Comparison of ENCODE assay signal across 16 mouse cellular contexts in genomic region chr16:94079856-94080555, GRCm38 (mm10). TPM values are rescaled to one million over a fixed set of nuclear protein-coding genes. Genes with fewer than 3 reads are reported as not detected.
DNase-seq lines count a peak whose midpoint lies in the region; ATAC-seq lines count a peak whose summit lies in the region.
"Had no signal": no experiment of that assay in that cellular context is flagged by ENCODE, and none has a peak within 500 bp of the region (broad histone marks: within the 10 kb centered on the region; RNA-seq: fewer than 3 reads in every experiment).

No protein-coding gene starts in this region.

- H3K4me2 ChIP-seq in embryonic facial prominence, embryonic 14.5 days (ENCODE audit: low read depth, low read length): no peak overlapping the region
- H3K4me2 ChIP-seq: hindbrain, embryonic 13.5 days; intestine, embryonic 15.5 days had no signal

- H3K4me3 ChIP-seq in embryonic facial prominence, embryonic 14.5 days (ENCODE audit: low read depth, low read length): no peak overlapping the region
- H3K4me3 ChIP-seq in heart, embryonic 10.5 days: no peak overlapping the region
- H3K4me3 ChIP-seq: hindbrain, embryonic 13.5 days; intestine, embryonic 15.5 days had no signal

- peaks cover 96% of the 10 kb centered on the region for H3K27me3 ChIP-seq in embryonic facial prominence, embryonic 14.5 days (replicated peaks; ENCODE audit: control insufficient read depth, insufficient read depth, low read length)
- peaks cover 100% of the 10 kb centered on the region for H3K27me3 ChIP-seq in heart, embryonic 10.5 days (ENCODE audit: insufficient read depth, poor library complexity, severe bottlenecking)

- no peaks in the 10 kb centered on the region for H3K9me3 ChIP-seq in embryonic facial prominence, embryonic 14.5 days (ENCODE audit: control insufficient read depth, low read length)
- no peaks in the 10 kb centered on the region for H3K9me3 ChIP-seq in heart, embryonic 10.5 days
- H3K9me3 ChIP-seq: embryonic facial prominence, embryonic 13.5 days; hindbrain, embryonic 13.5 days; intestine, embryonic 15.5 days; midbrain, embryonic 12.5 days had no signal

- no peaks in the 10 kb centered on the region for H3K36me3 ChIP-seq in embryonic facial prominence, embryonic 14.5 days (ENCODE audit: control insufficient read depth, insufficient read depth, low read length)
- no peaks in the 10 kb centered on the region for H3K36me3 ChIP-seq in heart, embryonic 10.5 days
- H3K36me3 ChIP-seq: embryonic facial prominence, embryonic 13.5 days; hindbrain, embryonic 13.5 days; intestine, embryonic 15.5 days; midbrain, embryonic 12.5 days had no signal

- H3K4me1 ChIP-seq in embryonic facial prominence, embryonic 14.5 days (ENCODE audit: control insufficient read depth, insufficient read depth, low read length): peaks cover 4% of the 10 kb centered on the region; the same call in 1 of the 2 replicates
- peaks cover 22% of the 10 kb centered on the region for H3K4me1 ChIP-seq in heart, embryonic 10.5 days

- 3% methylated on average over 13 of the region's 13 CpGs for WGBS in embryonic facial prominence, embryonic 14.5 days
- WGBS in heart, embryonic 10.5 days: 2% methylated on average over 13 of the region's 13 CpGs

- no peak for ATAC-seq in embryonic facial prominence, embryonic 14.5 days (ENCODE audit: low read depth)
- ATAC-seq: forebrain, embryonic 14.5 days; intestine, embryonic 15.5 days had no signal

- no peak overlapping the region for H3K9ac ChIP-seq in embryonic facial prominence, embryonic 14.5 days (ENCODE audit: low read depth, low read length)
- H3K9ac ChIP-seq: embryonic facial prominence, embryonic 13.5 days; hindbrain, embryonic 13.5 days; intestine, embryonic 15.5 days; midbrain, embryonic 12.5 days had no signal

- H3K27ac ChIP-seq in embryonic facial prominence, embryonic 14.5 days (replicated peaks; ENCODE audit: low read depth, low read length): no peak overlapping the region
- no peak overlapping the region for H3K27ac ChIP-seq in heart, embryonic 10.5 days
- H3K27ac ChIP-seq: embryonic facial prominence, embryonic 13.5 days; hindbrain, embryonic 13.5 days; intestine, embryonic 15.5 days; midbrain, embryonic 12.5 days had no signal

- peak; percentile 20 for DNase-seq in kidney, postnatal 10 days
- no peak for DNase-seq in kidney, adult 11 months
- DNase-seq in embryo, embryonic 9.5 days (ENCODE audit: extremely low spot score): peak; percentile 39
- DNase-seq in embryonic facial prominence, embryonic 14.5 days (ENCODE audit: low spot score): peak; percentile 58
- DNase-seq in retina, embryonic 14.5 days (ENCODE audit: low spot score): peak; percentile 49
- DNase-seq in heart, embryonic 10.5 days (ENCODE audit: low spot score): no peak
- DNase-seq in adrenal gland, adult (ENCODE audit: inconsistent age in 2 of 2, low spot score in 1 of 2): no peak
- DNase-seq: lung, adult 2 months; lung, postnatal 4 days; right cerebral cortex, postnatal 25 days had no signal

RNA-seq across cellular contexts. Expression of gene Sim2, which starts 4.7 kb away (rescaled TPM):
- polyA plus RNA-seq in embryonic facial prominence, embryonic 14.5 days (2014; fragmentation: Nextera tagmentation; extraction: Ambion mirVana): 3.3 and 3.6 TPM in 2 replicates
- polyA plus RNA-seq in heart, embryonic 10.5 days (2016; fragmentation: Nextera tagmentation; extraction: Ambion mirVana): 0.05 and 0.18 TPM in 2 replicates
- polyA plus RNA-seq: hindbrain, embryonic 13.5 days; intestine, embryonic 15.5 days; liver, adult 2 months had no signal

Comparison
In these comparisons a context has a peak if more than half of its experiments do, and no peak if none do; other contexts are left out.
1. DNase-seq: peak in kidney, postnatal 10 days (single experiment), embryo, embryonic 9.5 days (single experiment), embryonic facial prominence, embryonic 14.5 days (single experiment) and retina, embryonic 14.5 days (single experiment); none in kidney, adult 11 months (single experiment), heart, embryonic 10.5 days (single experiment) and adrenal gland, adult (0 of 2).